Mouse (Mus musculus) lung, postnatal 0 days (tissue): ENCODE measurements around the gene Mtif2.
A peak's percentile ranks its signal among the peaks of the same experiment; 100 is the strongest.

Source experiments
- CTCF ChIP-seq: IDR thresholded peaks from 2 replicates; pipeline ENCODE4 v1.5.1; 2016; ENCODE audit warnings: antibody characterized with exemption, mild to moderate bottlenecking
- EP300 ChIP-seq: IDR thresholded peaks from 2 replicates; pipeline ENCODE4 v1.6.1; 2016; ENCODE audit warnings: antibody characterized with exemption, mild to moderate bottlenecking, control low read depth

GRCm38 (mm10) chr11:29579610-29580009 is 53.4 kb downstream of the Mtif2 start:
- TF ChIP-seq CTCF (peak; percentile 66), EP300 (no peak)
